Mouse (Mus musculus) MN1 (cell line): ENCODE data around the gene Svep1.
A peak's percentile ranks its signal among the peaks of the same experiment; 100 is the strongest.

Experiments
- DNase-seq: peaks from one replicate; pipeline ENCODE4 v3.0.0-alpha.2; 2016; ENCODE audit warnings: low spot score

Svep1 gene

GRCm38 (mm10) chr4:58084155-58084554 is 122.5 kb downstream of the Svep1 start:
- no peak for DNase-seq

- DNase-seq: no peak
These were observed 124.1 kb downstream of the Svep1 start for GRCm38 (mm10) chr4:58082588-58082987.

GRCm38 (mm10) chr4:58079631-58080030 is 127.0 kb downstream of the Svep1 start:
- DNase-seq: peak; percentile 10

- DNase-seq: no peak
These were observed 128.7 kb downstream of the Svep1 start for GRCm38 (mm10) chr4:58077950-58078349.

- no peak for DNase-seq
These were observed 129.1 kb downstream of the Svep1 start for GRCm38 (mm10) chr4:58077536-58077935.

- DNase-seq: no peak
These were observed 133.8 kb downstream of the Svep1 start for GRCm38 (mm10) chr4:58072888-58073287.

- no peak for DNase-seq
These were observed 137.8 kb downstream of the Svep1 start for GRCm38 (mm10) chr4:58068886-58069285.

GRCm38 (mm10) chr4:58064721-58065120 is 141.9 kb downstream of the Svep1 start:
- no peak for DNase-seq

- DNase-seq: no peak
These were observed 143.7 kb downstream of the Svep1 start for GRCm38 (mm10) chr4:58062933-58063332.

GRCm38 (mm10) chr4:58055653-58056052 is 151.0 kb downstream of the Svep1 start:
- no peak for DNase-seq

- no peak for DNase-seq
These were observed 152.2 kb downstream of the Svep1 start for GRCm38 (mm10) chr4:58054441-58054840.

- no peak for DNase-seq
These were observed 155.9 kb downstream of the Svep1 start for GRCm38 (mm10) chr4:58050746-58051145.

GRCm38 (mm10) chr4:58050276-58050675 is 156.4 kb downstream of the Svep1 start:
- DNase-seq: no peak

- DNase-seq: no peak
These were observed 161.8 kb downstream of the Svep1 start for GRCm38 (mm10) chr4:58044833-58045232.

GRCm38 (mm10) chr4:58044356-58044755 is 162.3 kb downstream of the Svep1 start:
- DNase-seq: no peak

- DNase-seq: no peak
These were observed 166.6 kb downstream of the Svep1 start for GRCm38 (mm10) chr4:58040093-58040492.

GRCm38 (mm10) chr4:58037096-58037705 is 169.5 kb downstream of the Svep1 start:
- DNase-seq: no peak

GRCm38 (mm10) chr4:58034663-58035062 is 172.0 kb downstream of the Svep1 start:
- no peak for DNase-seq

GRCm38 (mm10) chr4:58032714-58033113 is 173.9 kb downstream of the Svep1 start:
- DNase-seq: no peak

GRCm38 (mm10) chr4:58009024-58009423 is 197.6 kb downstream of the Svep1 start, which contains the start of gene Txndc8:
Txndc8 (minus strand) TSS chr4:58009124.
- DNase-seq: no peak

GRCm38 (mm10) chr4:58003501-58003900 is 203.2 kb downstream of the Svep1 start:
- DNase-seq: no peak
